Mouse (Mus musculus) embryonic facial prominence, embryonic 15.5 days (tissue): ENCODE measurements around the gene Cdh12. TPM values are rescaled to one million over a fixed set of nuclear protein-coding genes. Genes with fewer than 3 reads are reported as not detected.
A peak's percentile ranks its signal among the peaks of the same experiment; 100 is the strongest.

ENCODE experiments used
- ATAC-seq: fragments of 200-750 bp; cut with Nextera tagmentation; 2 replicates; pipeline ENCODE4 v1.8.0; 2017; ENCODE audit warnings: low read depth, moderate TSS enrichment; ENCODE audit not compliant: insufficient number of reproducible peaks, low FRiP score, low TSS enrichment
- H3K27ac ChIP-seq: fragments of 300-500 bp; sonication (generic); replicated peaks from 2 replicates; pipeline ENCODE4 v1.5.1; 2015; ENCODE audit warnings: mild to moderate bottlenecking, inconsistent platforms
- H3K27me3 ChIP-seq: fragments of 300-500 bp; sonication (generic); 2 replicates; pipeline ENCODE4 v1.6.1; 2015; ENCODE audit warnings: inconsistent platforms
- H3K36me3 ChIP-seq: fragments of 300-500 bp; sonication (generic); 2 replicates; pipeline ENCODE4 v1.6.1; 2015; ENCODE audit warnings: mild to moderate bottlenecking, inconsistent platforms
- H3K4me1 ChIP-seq: fragments of 300-500 bp; sonication (generic); 2 replicates; pipeline ENCODE4 v1.6.1; 2015; ENCODE audit warnings: inconsistent platforms
- H3K4me2 ChIP-seq: fragments of 300-500 bp; sonication (generic); replicated peaks from 2 replicates; pipeline ENCODE4 v1.6.1; 2015; ENCODE audit warnings: mild to moderate bottlenecking, inconsistent platforms
- H3K4me3 ChIP-seq: fragments of 300-500 bp; sonication (generic); replicated peaks from 2 replicates; pipeline ENCODE4 v1.5.1; 2015; ENCODE audit warnings: mild to moderate bottlenecking, inconsistent platforms
- H3K9ac ChIP-seq: fragments of 300-500 bp; sonication (generic); 2 replicates; pipeline ENCODE4 v1.6.1; 2015; ENCODE audit warnings: inconsistent platforms
- H3K9me3 ChIP-seq: fragments of 300-500 bp; sonication (generic); replicated peaks from 2 replicates; pipeline ENCODE4 v1.6.1; 2016; ENCODE audit warnings: inconsistent platforms
- WGBS: fragments of 180-500 bp; shearing (Covaris S2); methylation state at CpG from one replicate; pipeline ENCODE4 v1.1.7; 2015; 5-methylcytosine and 5-hydroxymethylcytosine counted together
- polyA plus RNA-seq: library from polyadenylated mRNA; unstranded; fragments of >200 nt; fragmentation: Nextera tagmentation; extraction: Ambion mirVana; gene quantifications from 2 replicates; pipeline ENCODE4 v1.2.1, GENCODE M21; 2015

Gene Cdh12
- polyA plus RNA-seq, 1 experiment from 2014 or later, result 1.4 TPM

- no peak overlapping the region for H3K4me2 ChIP-seq
- no peaks in the 10 kb centered on the region for H3K36me3 ChIP-seq
- H3K4me3 ChIP-seq, result no peak overlapping the region
- no peaks in the 10 kb centered on the region for H3K4me1 ChIP-seq
- no peaks in the 10 kb centered on the region for H3K27me3 ChIP-seq
- ATAC-seq, result no peak
- H3K27ac ChIP-seq, result no peak overlapping the region
- 47% methylated on average over 3 of the region's 3 CpGs for WGBS
- H3K9ac ChIP-seq, result no peak overlapping the region
- no peaks in the 10 kb centered on the region for H3K9me3 ChIP-seq
These were observed 444.4 kb downstream of the Cdh12 start for GRCm38 (mm10) chr15:20893471-20893870.

GRCm38 (mm10) chr15:20902568-20902967, 453.5 kb downstream of the Cdh12 start:
- Histone ChIP-seq H3K27ac (no peak overlapping the region), H3K4me1 (no peaks in the 10 kb centered on the region), H3K9ac (no peak overlapping the region), H3K36me3 (no peaks in the 10 kb centered on the region), H3K4me2 (no peak overlapping the region), H3K27me3 (no peaks in the 10 kb centered on the region), H3K9me3 (no peaks in the 10 kb centered on the region), H3K4me3 (no peak overlapping the region)
- no peak for ATAC-seq
- WGBS, result 37% methylated on average over 3 of the region's 3 CpGs

DNA sequence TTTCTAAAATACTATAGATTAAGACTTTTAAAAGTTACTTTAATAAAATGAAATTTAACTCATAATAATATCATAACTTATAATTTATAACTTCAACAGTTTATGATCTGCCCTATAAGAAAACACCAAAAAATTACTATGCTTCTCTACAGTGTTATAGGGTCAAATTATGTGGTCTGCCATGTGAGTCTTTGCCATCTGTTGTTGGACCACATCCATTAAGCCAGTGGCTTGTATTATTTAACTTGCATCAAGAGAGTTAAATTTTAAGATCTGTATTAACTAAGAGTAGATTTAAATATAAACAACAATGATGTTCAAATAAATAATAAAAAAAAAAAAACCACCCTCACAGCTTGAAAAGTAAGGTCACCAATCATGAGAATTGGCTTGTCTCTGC, 479.2 kb downstream of the Cdh12 start:
- Histone ChIP-seq H3K4me2 (no peak overlapping the region), H3K27me3 (no peaks in the 10 kb centered on the region), H3K36me3 (no peaks in the 10 kb centered on the region), H3K4me3 (no peak overlapping the region), H3K9ac (no peak overlapping the region), H3K4me1 (no peaks in the 10 kb centered on the region), H3K9me3 (no peaks in the 10 kb centered on the region), H3K27ac (no peak overlapping the region)
- no peak for ATAC-seq

DNA sequence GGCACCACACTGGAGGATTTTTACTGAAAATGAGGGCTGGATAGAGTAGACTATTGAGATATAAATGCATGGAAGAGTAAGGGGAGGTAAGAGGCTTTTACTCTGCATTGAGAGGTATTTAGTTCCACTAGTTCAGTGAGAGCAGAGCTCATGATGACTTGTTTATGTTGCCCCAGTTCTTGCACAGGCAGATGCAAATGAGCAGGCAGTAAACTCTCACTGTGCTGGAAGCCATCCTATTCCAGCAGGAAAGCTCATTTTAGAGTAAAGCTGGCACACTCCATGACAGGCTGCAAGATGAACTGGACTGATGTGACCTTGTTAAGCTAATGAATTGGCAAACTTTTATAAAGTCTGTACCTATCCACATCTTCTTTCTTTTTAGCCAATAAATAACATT, 494.9 kb downstream of the Cdh12 start:
- H3K4me3 ChIP-seq, result no peak overlapping the region
- H3K4me1 ChIP-seq, result no peaks in the 10 kb centered on the region
- no peaks in the 10 kb centered on the region for H3K9me3 ChIP-seq
- no peak overlapping the region for H3K4me2 ChIP-seq
- no peak overlapping the region for H3K9ac ChIP-seq
- ATAC-seq, result no peak
- no peak overlapping the region for H3K27ac ChIP-seq
- H3K27me3 ChIP-seq, result no peaks in the 10 kb centered on the region
- no peaks in the 10 kb centered on the region for H3K36me3 ChIP-seq

DNA sequence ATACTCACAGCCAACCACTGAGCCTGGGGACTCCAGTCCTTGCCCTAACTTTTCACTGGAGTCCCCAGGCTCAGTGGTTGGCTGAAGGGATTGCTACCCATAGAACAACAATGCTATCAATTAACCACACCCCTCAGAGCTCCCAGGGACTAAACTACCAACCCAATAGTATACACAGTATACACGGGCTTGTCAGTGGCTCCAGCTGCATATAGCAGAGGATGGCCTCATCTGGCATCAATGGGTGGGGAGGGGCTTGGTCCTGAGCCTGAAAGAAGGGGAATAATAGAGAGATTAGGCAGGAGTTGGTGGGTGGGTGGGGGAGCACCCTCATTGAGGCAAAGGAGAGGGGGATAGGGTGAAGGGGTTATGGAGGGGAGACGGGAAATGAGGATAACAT, 518.4 kb downstream of the Cdh12 start:
- no peak overlapping the region for H3K4me2 ChIP-seq
- no peaks in the 10 kb centered on the region for H3K36me3 ChIP-seq
- no peaks in the 10 kb centered on the region for H3K9me3 ChIP-seq
- H3K4me1 ChIP-seq, result no peaks in the 10 kb centered on the region
- no peaks in the 10 kb centered on the region for H3K27me3 ChIP-seq
- H3K4me3 ChIP-seq, result no peak overlapping the region
- WGBS, result 48% methylated on average over 2 of the region's 2 CpGs
- H3K27ac ChIP-seq, result no peak overlapping the region
- ATAC-seq, result no peak
- no peak overlapping the region for H3K9ac ChIP-seq

- H3K36me3 ChIP-seq, result no peaks in the 10 kb centered on the region
- H3K27me3 ChIP-seq, result no peaks in the 10 kb centered on the region
- H3K9me3 ChIP-seq, result no peaks in the 10 kb centered on the region
- 89% methylated on average over 2 of the region's 2 CpGs for WGBS
- no peak overlapping the region for H3K4me3 ChIP-seq
- H3K4me1 ChIP-seq, result no peaks in the 10 kb centered on the region
- H3K4me2 ChIP-seq, result no peak overlapping the region
- H3K27ac ChIP-seq, result no peak overlapping the region
- no peak overlapping the region for H3K9ac ChIP-seq
- no peak for ATAC-seq
These were observed 522.0 kb downstream of the Cdh12 start for GRCm38 (mm10) chr15:20971041-20971440.

DNA sequence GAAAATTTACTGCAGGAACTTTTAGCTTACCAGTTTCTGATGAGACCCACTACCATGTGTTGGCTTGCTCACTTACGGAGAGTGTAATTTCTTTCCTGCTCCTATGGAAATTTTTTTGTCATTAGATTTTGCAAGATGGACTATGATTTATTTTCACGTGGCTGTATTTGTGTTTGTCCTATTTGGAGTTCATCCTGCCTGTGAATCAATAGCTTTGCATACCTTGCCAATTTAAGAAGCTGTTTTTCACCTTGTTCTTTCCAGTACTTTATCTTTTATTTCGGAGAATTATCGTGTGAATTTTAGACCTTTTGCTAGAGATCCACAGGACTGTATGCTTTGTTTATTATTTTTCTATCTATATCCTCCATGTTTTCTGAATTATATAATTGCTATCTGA, 551.5 kb downstream of the Cdh12 start:
- H3K4me1 ChIP-seq, result no peaks in the 10 kb centered on the region
- H3K4me2 ChIP-seq, result no peak overlapping the region
- WGBS, result 77% methylated on average over 4 of the region's 4 CpGs
- no peak overlapping the region for H3K9ac ChIP-seq
- H3K27me3 ChIP-seq, result no peaks in the 10 kb centered on the region
- no peak overlapping the region for H3K4me3 ChIP-seq
- H3K9me3 ChIP-seq, result no peaks in the 10 kb centered on the region
- H3K36me3 ChIP-seq, result no peaks in the 10 kb centered on the region
- no peak for ATAC-seq
- no peak overlapping the region for H3K27ac ChIP-seq

GRCm38 (mm10) chr15:21007931-21008330, 558.9 kb downstream of the Cdh12 start:
- ATAC-seq, result no peak
- H3K36me3 ChIP-seq, result no peaks in the 10 kb centered on the region
- H3K4me1 ChIP-seq, result no peaks in the 10 kb centered on the region
- H3K9me3 ChIP-seq, result no peaks in the 10 kb centered on the region
- H3K9ac ChIP-seq, result no peak overlapping the region
- no peak overlapping the region for H3K4me3 ChIP-seq
- 93% methylated on average over 2 of the region's 2 CpGs for WGBS
- H3K27me3 ChIP-seq, result no peaks in the 10 kb centered on the region
- no peak overlapping the region for H3K4me2 ChIP-seq
- H3K27ac ChIP-seq, result no peak overlapping the region

GRCm38 (mm10) chr15:21008487-21008886, 559.4 kb downstream of the Cdh12 start:
- Histone ChIP-seq H3K36me3 (no peaks in the 10 kb centered on the region), H3K9me3 (no peaks in the 10 kb centered on the region), H3K4me1 (no peaks in the 10 kb centered on the region), H3K4me3 (no peak overlapping the region), H3K4me2 (no peak overlapping the region), H3K27me3 (no peaks in the 10 kb centered on the region), H3K9ac (no peak overlapping the region), H3K27ac (no peak overlapping the region)
- no peak for ATAC-seq
- 31% methylated on average over 1 of the region's 1 CpGs for WGBS

GRCm38 (mm10) chr15:21008969-21009368, 559.9 kb downstream of the Cdh12 start:
- Histone ChIP-seq H3K9me3 (no peaks in the 10 kb centered on the region), H3K4me3 (no peak overlapping the region), H3K27ac (no peak overlapping the region), H3K9ac (no peak overlapping the region), H3K36me3 (no peaks in the 10 kb centered on the region), H3K4me1 (no peaks in the 10 kb centered on the region), H3K27me3 (no peaks in the 10 kb centered on the region), H3K4me2 (no peak overlapping the region)
- ATAC-seq, result peak; percentile 11; the same call in 1 of the 2 replicates
- 55% methylated on average over 3 of the region's 3 CpGs for WGBS

- ATAC-seq, result no peak
- 73% methylated on average over 1 of the region's 1 CpGs for WGBS
- H3K9me3 ChIP-seq, result no peaks in the 10 kb centered on the region
These were observed 614.6 kb downstream of the Cdh12 start for GRCm38 (mm10) chr15:21063683-21064082.

DNA sequence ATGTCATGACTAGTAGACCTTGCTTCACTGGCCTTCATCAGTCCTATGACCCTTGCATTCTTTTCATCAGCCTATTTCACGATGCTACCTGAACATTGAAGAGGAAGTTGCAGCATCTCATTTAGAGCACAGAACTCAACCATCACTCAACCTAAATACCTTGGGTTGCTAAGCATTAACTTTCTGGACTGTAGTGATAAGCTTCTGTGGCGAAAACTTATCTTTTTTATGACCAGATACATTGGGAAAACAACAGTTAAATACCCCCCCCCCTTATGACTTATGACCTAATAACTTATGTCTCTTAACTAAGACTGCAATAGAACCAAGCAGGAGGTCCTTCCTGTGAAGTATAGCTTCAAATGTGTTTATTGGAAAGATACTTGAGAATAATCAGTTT, 620.2 kb downstream of the Cdh12 start:
- no peak for ATAC-seq
- no peaks in the 10 kb centered on the region for H3K27me3 ChIP-seq
- no peaks in the 10 kb centered on the region for H3K4me1 ChIP-seq
- no peak overlapping the region for H3K4me3 ChIP-seq
- no peak overlapping the region for H3K9ac ChIP-seq
- WGBS, result 76% methylated on average over 2 of the region's 2 CpGs
- H3K4me2 ChIP-seq, result no peak overlapping the region
- no peak overlapping the region for H3K27ac ChIP-seq
- no peaks in the 10 kb centered on the region for H3K36me3 ChIP-seq
- no peaks in the 10 kb centered on the region for H3K9me3 ChIP-seq

More at GRCm38 (mm10) chr15:21063683-21064082, 614.6 kb downstream of the Cdh12 start:
- Histone ChIP-seq H3K9ac (no peak overlapping the region), H3K27me3 (no peaks in the 10 kb centered on the region), H3K4me2 (no peak overlapping the region), H3K4me3 (no peak overlapping the region), H3K36me3 (no peaks in the 10 kb centered on the region), H3K27ac (no peak overlapping the region), H3K4me1 (no peaks in the 10 kb centered on the region)
